8 mouse cellular contexts compared by ENCODE assay signal in the genomic region with DNA sequence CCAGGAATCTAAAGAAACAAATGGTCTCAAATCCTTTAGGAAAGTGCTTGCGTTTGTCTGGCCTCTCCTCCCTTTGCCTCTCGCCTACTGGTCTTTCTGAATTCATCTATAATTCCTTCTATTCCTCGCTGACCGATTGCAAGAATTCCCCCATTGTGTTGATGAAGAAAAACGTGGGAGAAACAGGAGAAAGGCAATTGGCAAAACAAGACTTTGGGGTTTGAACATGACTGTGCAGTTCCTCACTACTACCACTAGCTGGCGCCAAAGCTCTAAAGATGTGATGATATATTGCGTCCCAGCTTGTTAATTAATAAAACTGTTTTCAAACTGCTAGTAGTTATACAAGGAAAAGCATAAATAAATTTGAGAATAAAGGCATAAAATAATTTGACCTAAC. TPM values are rescaled to one million over a fixed set of nuclear protein-coding genes. Genes with fewer than 3 reads are reported as not detected.
DNase-seq lines count a peak whose midpoint lies in the region; TF ChIP-seq lines count a peak whose summit lies in the region.

No protein-coding gene starts in this region.

- intact Hi-C loops in heart, postnatal 25 days (cut with DNase I): loop anchor here (1.0 to 5.0 kb wide), 4 partner anchors 25 to 357 kb away; no protein-coding TSS in a partner anchor

- no peaks in the 10 kb centered on the region for H3K79me2 ChIP-seq in CH12.LX (replicated peaks; ENCODE audit: control insufficient read depth, extremely low read depth, insufficient read depth, poor library complexity, severe bottlenecking)

- in situ Hi-C loops in CH12.LX (cut with MboI; ENCODE audit: low pct_ligation_motif_present, low pct_unique_long_range_greater_than_20kb, low sequenced_read_pairs): no loop called here

- TF ChIP-seq POLR2A in CH12.LX (IDR thresholded peaks at IDR 0.05; ENCODE audit: low read depth, low read length): no peak
- TF ChIP-seq POLR2A in thymus, adult 2 months (IDR thresholded peaks at IDR 0.05; ENCODE audit: control insufficient read depth, extremely low read depth, insufficient read depth, low read length, poor library complexity): no peak

- H3K4me1 ChIP-seq in CH12.LX (ENCODE audit: control insufficient read depth in 1 of 2, insufficient read depth in 2 of 2): peaks cover 5 to 29% of the 10 kb centered on the region in 2 experiments
- peaks cover 20% of the 10 kb centered on the region for H3K4me1 ChIP-seq in thymus, adult 2 months (replicated peaks; ENCODE audit: control insufficient read depth, insufficient read depth, low read length)

- 2% methylated on average over 7 of the region's 7 CpGs for WGBS in thymus, adult 2 months

- dilution Hi-C loops in CH12.LX (cut with MboI; ENCODE audit: extremely low pct_ligation_motif_present, extremely low pct_unique_long_range_greater_than_20kb, low sequenced_read_pairs): no loop called here

- H3K27me3 ChIP-seq in CH12.LX (replicated peaks): no peaks in the 10 kb centered on the region
- peaks cover 6% of the 10 kb centered on the region for H3K27me3 ChIP-seq in thymus, adult 2 months (ENCODE audit: control insufficient read depth, insufficient read depth, low read length)

- H3K9ac ChIP-seq in CH12.LX (ENCODE audit: insufficient read depth, low read depth): no peak overlapping the region

- no peak overlapping the region for H3K27ac ChIP-seq in CH12.LX (ENCODE audit: insufficient read depth, low read depth)
- no peak overlapping the region for H3K27ac ChIP-seq in thymus, adult 2 months (ENCODE audit: control insufficient read depth, insufficient read depth, low read length)

- TF ChIP-seq RAD21 in CH12.LX (IDR thresholded peaks at IDR 0.05; ENCODE audit: low read depth, low read length): peak; percentile 99

- no peak for TF ChIP-seq EP300 in CH12.LX (IDR thresholded peaks at IDR 0.05; ENCODE audit: low read length)

- peak; percentile 98 to 100 for TF ChIP-seq CTCF in CH12.LX (conservative IDR thresholded peaks at IDR 0.05 in 1 of 2, IDR thresholded peaks at IDR 0.05 in 1 of 2; ENCODE audit: low read depth in 2 of 2, low read length in 2 of 2)
- TF ChIP-seq CTCF in thymus, adult 2 months (IDR thresholded peaks at IDR 0.05; ENCODE audit: borderline replicate concordance, control insufficient read depth, extremely low read depth, insufficient read depth, low read length, poor library complexity): no peak

- H3K36me3 ChIP-seq in CH12.LX (replicated peaks in 1 of 2; ENCODE audit: control insufficient read depth in 1 of 2, insufficient read depth in 1 of 2, low read length in 1 of 2): peaks cover 0 to 3% of the 10 kb centered on the region in 2 experiments
- H3K36me3 ChIP-seq in thymus, adult 2 months (ENCODE audit: control insufficient read depth, insufficient read depth, low read length): no peaks in the 10 kb centered on the region

- no peaks in the 10 kb centered on the region for H3K9me3 ChIP-seq in CH12.LX (replicated peaks; ENCODE audit: low read length)

- peak overlapping the region; percentile 47; the same call in 1 of the 2 replicates for H3K4me2 ChIP-seq in CH12.LX (ENCODE audit: insufficient read depth, low read depth, poor library complexity, severe bottlenecking)

- peak overlapping the region in 1 of 3 experiments; percentile 40 for H3K4me3 ChIP-seq in CH12.LX (replicated peaks in 1 of 3; ENCODE audit: low read depth in 2 of 3, low read length in 2 of 3, poor library complexity in 1 of 3)
- no peak overlapping the region for H3K4me3 ChIP-seq in thymus, adult 2 months (ENCODE audit: control insufficient read depth, insufficient read depth, low read length)

- peak; percentile 88 for DNase-seq in heart, adult 11 months
- DNase-seq in heart, postnatal 25 days (ENCODE audit: low spot score): no peak
- DNase-seq in CH12.LX (ENCODE audit: extremely low read depth): peak; percentile 67
- peak; percentile 64 for DNase-seq in c-Kit-positive CD71-positive TER-119-positive erythroid progenitor cells, embryonic 14.5 days (ENCODE audit: low spot score)
- DNase-seq in gastrocnemius, postnatal 25 days: peak; percentile 24
- peak; percentile 68 for DNase-seq in kidney, postnatal 10 days
- DNase-seq in mesoderm, embryonic 11.5 days (ENCODE audit: low read depth, low spot score): peak; percentile 61
- DNase-seq in thymus, adult 2 months: peak; percentile 56

TF ChIP-seq in CH12.LX, 34 proteins besides CTCF, POLR2A, EP300 and RAD21:
- TF ChIP-seq KAT2A (IDR thresholded peaks at IDR 0.05; ENCODE audit: insufficient replicate concordance, low read length): no peak
- TF ChIP-seq ETS1 (conservative IDR thresholded peaks at IDR 0.05; ENCODE audit: low read depth, low read length): no peak
- no peak for TF ChIP-seq NELFE (IDR thresholded peaks at IDR 0.05; ENCODE audit: low read depth, low read length)
- TF ChIP-seq ZMIZ1 (IDR thresholded peaks at IDR 0.05; ENCODE audit: low read depth, low read length): no peak
- TF ChIP-seq ZKSCAN1 (IDR thresholded peaks at IDR 0.05; ENCODE audit: borderline replicate concordance, low read depth, low read length): no peak
- TF ChIP-seq POLR2AphosphoS2 (IDR thresholded peaks at IDR 0.05; ENCODE audit: low read depth, low read length): no peak
- TF ChIP-seq UBTF (IDR thresholded peaks at IDR 0.05; ENCODE audit: low read depth, low read length): no peak
- TF ChIP-seq JUND (conservative IDR thresholded peaks at IDR 0.05; ENCODE audit: low read depth, low read length): no peak
- TF ChIP-seq NRF1 (IDR thresholded peaks at IDR 0.05; ENCODE audit: low read depth, low read length): no peak
- no peak for TF ChIP-seq USF2 (conservative IDR thresholded peaks at IDR 0.05; ENCODE audit: low read depth, low read length)
- TF ChIP-seq MAFK (IDR thresholded peaks at IDR 0.05; ENCODE audit: insufficient replicate concordance, low read length): 0 out of 2 replicates have a peak, but pooled peaks have one; percentile 16
- no peak for TF ChIP-seq MXI1 (IDR thresholded peaks at IDR 0.05; ENCODE audit: low read depth, low read length)
- no peak for TF ChIP-seq E2F4 (IDR thresholded peaks at IDR 0.05; ENCODE audit: insufficient replicate concordance, low read depth, low read length)
- TF ChIP-seq SIN3A (IDR thresholded peaks at IDR 0.05; ENCODE audit: low read length): 0 out of 2 replicates have a peak, but pooled peaks have one; percentile 47
- TF ChIP-seq TBP (conservative IDR thresholded peaks at IDR 0.05; ENCODE audit: low read depth, low read length): no peak
- TF ChIP-seq SMC3 (IDR thresholded peaks at IDR 0.05; ENCODE audit: low read depth, low read length): peak; percentile 87
- no peak for TF ChIP-seq GABPA (IDR thresholded peaks at IDR 0.05; ENCODE audit: insufficient replicate concordance, low read depth, low read length)
- no peak for TF ChIP-seq ZNF384 (IDR thresholded peaks at IDR 0.05; ENCODE audit: low read depth, low read length)
- TF ChIP-seq CHD2 (IDR thresholded peaks at IDR 0.05; ENCODE audit: low read length): no peak
- peak; percentile 36; the same call in 1 of the 2 replicates for TF ChIP-seq IRF4 (IDR thresholded peaks at IDR 0.05; ENCODE audit: low read depth, low read length)
- TF ChIP-seq PAX5 (IDR thresholded peaks at IDR 0.05; ENCODE audit: low read length): no peak
- TF ChIP-seq BHLHE40 (IDR thresholded peaks at IDR 0.05; ENCODE audit: low read depth, low read length): no peak
- no peak for TF ChIP-seq USF1 (IDR thresholded peaks at IDR 0.05; ENCODE audit: low read depth, low read length)
- no peak for TF ChIP-seq MYC (IDR thresholded peaks at IDR 0.05; ENCODE audit: low read depth, low read length)
- no peak for TF ChIP-seq MEF2A (IDR thresholded peaks at IDR 0.05; ENCODE audit: borderline replicate concordance, low read depth, low read length)
- TF ChIP-seq HCFC1 (IDR thresholded peaks at IDR 0.05; ENCODE audit: low read depth, low read length): no peak
- no peak for TF ChIP-seq RCOR1 (conservative IDR thresholded peaks at IDR 0.05; ENCODE audit: low read depth, low read length)
- no peak for TF ChIP-seq ELF1 (IDR thresholded peaks at IDR 0.05; ENCODE audit: low read depth, low read length)
- TF ChIP-seq MAZ (IDR thresholded peaks at IDR 0.05; ENCODE audit: low read depth, low read length): no peak
- no peak for TF ChIP-seq JUN (IDR thresholded peaks at IDR 0.05; ENCODE audit: insufficient read depth, low read depth, low read length)
- no peak for TF ChIP-seq CHD1 (IDR thresholded peaks at IDR 0.05; ENCODE audit: low read depth, low read length)
- TF ChIP-seq MAX (IDR thresholded peaks at IDR 0.05; ENCODE audit: low read length): no peak
- TF ChIP-seq TCF12 (IDR thresholded peaks at IDR 0.05; ENCODE audit: low read depth, low read length): no peak
- TF ChIP-seq ZC3H11A (IDR thresholded peaks at IDR 0.05; ENCODE audit: low read depth, low read length): peak; percentile 80

RNA-seq across cellular contexts. Expression of a gene that starts 53.4 kb away (rescaled TPM):
- total RNA-seq in heart, postnatal 25 days (2021): 100 to 1,000 TPM; 159 to 193 TPM
- total RNA-seq in CH12.LX (2012; rRNA removed): 83.1 and 105 TPM in 2 replicates
- 229 and 278 TPM in 2 replicates for total RNA-seq in CH12.LX (2014; rRNA removed)
- 373 and 540 TPM in 2 replicates for polyA plus RNA-seq in CH12.LX (2012; ENCODE audit: insufficient read length, low read depth)
- 100 to 1,000 TPM; 108 to 125 TPM for total RNA-seq in gastrocnemius, postnatal 25 days (2021)
- 45.4 and 47.2 TPM in 2 replicates for polyA plus RNA-seq in thymus, adult 2 months (2012; rRNA removed)
